Mouse (Mus musculus): ENCODE measurements around the gene Hunk. TPM values are rescaled to one million over a fixed set of nuclear protein-coding genes. Genes with fewer than 3 reads are reported as not detected.
A peak's percentile ranks its signal among the peaks of the same experiment; 100 is the strongest.

Gene Hunk
- polyA plus RNA-seq, 1 experiment from 2014 or later = 16.6 TPM

DNA sequence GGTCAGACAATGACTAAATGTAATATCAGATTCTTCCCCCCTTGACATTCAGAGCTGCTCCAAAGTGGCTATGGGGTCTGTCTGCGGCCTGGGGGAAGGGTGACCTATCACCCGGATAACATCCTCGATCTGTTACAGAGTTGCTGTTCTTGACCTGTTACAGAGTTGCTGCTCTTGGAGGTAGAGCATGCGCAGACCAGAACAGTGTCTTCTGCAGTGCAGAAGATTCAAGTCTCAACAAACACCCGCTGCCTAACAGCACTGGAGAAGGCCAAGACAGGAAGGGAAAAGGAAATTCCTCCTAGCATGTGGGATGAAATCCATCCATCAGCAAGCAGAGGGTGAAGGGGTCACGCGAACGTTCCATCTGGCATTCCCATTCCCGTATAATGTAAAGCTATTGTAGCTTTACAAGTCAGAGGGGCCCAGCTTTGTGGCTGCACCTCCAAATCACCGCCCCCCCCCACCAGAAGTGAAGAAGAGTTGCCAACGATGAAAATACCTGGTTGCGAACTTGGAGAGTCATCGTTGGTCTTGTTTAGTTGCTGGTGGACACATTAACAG, 133.0 kb downstream of the Hunk start:
- Histone ChIP-seq H3K27ac (ENCODE audit: low read depth, low read length) (no peak overlapping the region), H3K4me2 (replicated peaks; ENCODE audit: low read depth, low read length) (no peak overlapping the region)

GRCm38 (mm10) chr16:90521191-90521950, 135.6 kb downstream of the Hunk start:
- no peak overlapping the region for H3K4me2 ChIP-seq (replicated peaks; ENCODE audit: low read depth, low read length)
- no peak overlapping the region for H3K4me3 ChIP-seq (ENCODE audit: low read length)
- H3K9ac ChIP-seq (ENCODE audit: low read depth, low read length) = no peak overlapping the region
- H3K27me3 ChIP-seq (ENCODE audit: control insufficient read depth, insufficient read depth, low read length) = no peaks in the 10 kb centered on the region
- no peak for ATAC-seq (ENCODE audit: low FRiP score, low TSS enrichment)
- H3K4me1 ChIP-seq (ENCODE audit: control insufficient read depth, insufficient read depth, low read length) = peaks cover 22% of the 10 kb centered on the region
- no peaks in the 10 kb centered on the region for H3K9me3 ChIP-seq (ENCODE audit: control insufficient read depth, low read length)
- no peak overlapping the region for H3K27ac ChIP-seq (ENCODE audit: low read depth, low read length)
- H3K36me3 ChIP-seq (ENCODE audit: control insufficient read depth, insufficient read depth, low read length) = no peaks in the 10 kb centered on the region
- 29% methylated on average over 10 of the region's 10 CpGs for WGBS

More for the DNA sequence above, 133.0 kb downstream of the Hunk start:
- WGBS = 57% methylated on average over 13 of the region's 13 CpGs
- Histone ChIP-seq H3K9ac (ENCODE audit: low read depth, low read length) (no peak overlapping the region), H3K36me3 (ENCODE audit: control insufficient read depth, insufficient read depth, low read length) (no peaks in the 10 kb centered on the region), H3K9me3 (ENCODE audit: control insufficient read depth, low read length) (no peaks in the 10 kb centered on the region), H3K4me1 (ENCODE audit: control insufficient read depth, insufficient read depth, low read length) (peaks cover 19% of the 10 kb centered on the region), H3K4me3 (ENCODE audit: low read length) (no peak overlapping the region), H3K27me3 (ENCODE audit: control insufficient read depth, insufficient read depth, low read length) (no peaks in the 10 kb centered on the region)
- ATAC-seq (ENCODE audit: low FRiP score, low TSS enrichment) = no peak

- Histone ChIP-seq H3K4me3 (ENCODE audit: low read length) (no peak overlapping the region), H3K27ac (ENCODE audit: low read depth, low read length) (no peak overlapping the region), H3K4me1 (ENCODE audit: control insufficient read depth, insufficient read depth, low read length) (peaks cover 22% of the 10 kb centered on the region), H3K27me3 (ENCODE audit: control insufficient read depth, insufficient read depth, low read length) (no peaks in the 10 kb centered on the region), H3K36me3 (ENCODE audit: control insufficient read depth, insufficient read depth, low read length) (no peaks in the 10 kb centered on the region), H3K9me3 (ENCODE audit: control insufficient read depth, low read length) (no peaks in the 10 kb centered on the region), H3K4me2 (replicated peaks; ENCODE audit: low read depth, low read length) (no peak overlapping the region), H3K9ac (ENCODE audit: low read depth, low read length) (no peak overlapping the region)
- no peak for ATAC-seq (ENCODE audit: low FRiP score, low TSS enrichment)
- 47% methylated on average over 3 of the region's 3 CpGs for WGBS
Observed at GRCm38 (mm10) chr16:90521951-90522255, 136.1 kb downstream of the Hunk start.

- Histone ChIP-seq H3K27me3 (ENCODE audit: control insufficient read depth, insufficient read depth, low read length) (no peaks in the 10 kb centered on the region), H3K27ac (ENCODE audit: low read depth, low read length) (no peak overlapping the region), H3K4me3 (ENCODE audit: low read length) (no peak overlapping the region), H3K4me1 (ENCODE audit: control insufficient read depth, insufficient read depth, low read length) (peaks cover 22% of the 10 kb centered on the region), H3K4me2 (replicated peaks; ENCODE audit: low read depth, low read length) (no peak overlapping the region), H3K9ac (ENCODE audit: low read depth, low read length) (no peak overlapping the region), H3K9me3 (ENCODE audit: control insufficient read depth, low read length) (no peaks in the 10 kb centered on the region), H3K36me3 (ENCODE audit: control insufficient read depth, insufficient read depth, low read length) (no peaks in the 10 kb centered on the region)
- 39% methylated on average over 1 of the region's 1 CpGs for WGBS
- ATAC-seq (ENCODE audit: low FRiP score, low TSS enrichment) = no peak
Observed at GRCm38 (mm10) chr16:90522575-90522974, 136.8 kb downstream of the Hunk start.

DNA sequence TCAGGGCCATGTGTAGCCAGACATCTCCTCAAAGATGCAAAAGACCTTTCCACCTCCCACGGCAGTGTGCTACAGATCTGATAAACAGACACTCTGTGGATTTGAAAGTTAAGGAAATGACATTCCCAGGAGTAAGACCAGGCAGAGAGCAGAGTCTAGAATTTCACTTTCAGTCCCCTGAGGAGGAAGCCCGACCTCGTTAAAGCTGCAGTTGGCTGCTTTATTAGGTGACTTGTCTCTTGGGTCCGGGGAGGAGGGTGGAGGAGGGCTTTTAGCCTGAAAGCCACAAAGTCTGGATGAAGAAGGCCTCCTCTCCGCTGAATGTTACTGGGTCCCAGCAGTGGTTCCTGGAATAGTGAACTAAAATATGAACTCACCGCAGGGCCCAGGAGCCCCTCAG, 137.6 kb downstream of the Hunk start:
- ATAC-seq (ENCODE audit: low FRiP score, low TSS enrichment) = peak; percentile 57; the same call in 1 of the 2 replicates
- 20% methylated on average over 6 of the region's 6 CpGs for WGBS
- no peaks in the 10 kb centered on the region for H3K9me3 ChIP-seq (ENCODE audit: control insufficient read depth, low read length)
- H3K4me2 ChIP-seq (replicated peaks; ENCODE audit: low read depth, low read length) = no peak overlapping the region
- no peaks in the 10 kb centered on the region for H3K36me3 ChIP-seq (ENCODE audit: control insufficient read depth, insufficient read depth, low read length)
- H3K9ac ChIP-seq (ENCODE audit: low read depth, low read length) = no peak overlapping the region
- H3K4me3 ChIP-seq (ENCODE audit: low read length) = no peak overlapping the region
- peaks cover 19% of the 10 kb centered on the region for H3K4me1 ChIP-seq (ENCODE audit: control insufficient read depth, insufficient read depth, low read length)
- H3K27ac ChIP-seq (ENCODE audit: low read depth, low read length) = 0 out of 2 replicates have a peak overlapping the region, but pooled peaks have one; percentile 42
- no peaks in the 10 kb centered on the region for H3K27me3 ChIP-seq (ENCODE audit: control insufficient read depth, insufficient read depth, low read length)

GRCm38 (mm10) chr16:90523894-90524293, 138.1 kb downstream of the Hunk start:
- H3K9me3 ChIP-seq (ENCODE audit: control insufficient read depth, low read length) = no peaks in the 10 kb centered on the region
- 92% methylated on average over 18 of the region's 18 CpGs for WGBS
- H3K27me3 ChIP-seq (ENCODE audit: control insufficient read depth, insufficient read depth, low read length) = no peaks in the 10 kb centered on the region
- H3K36me3 ChIP-seq (ENCODE audit: control insufficient read depth, insufficient read depth, low read length) = no peaks in the 10 kb centered on the region
- H3K4me3 ChIP-seq (ENCODE audit: low read length) = no peak overlapping the region
- H3K4me1 ChIP-seq (ENCODE audit: control insufficient read depth, insufficient read depth, low read length) = peaks cover 15% of the 10 kb centered on the region
- ATAC-seq (ENCODE audit: low FRiP score, low TSS enrichment) = no peak
- H3K4me2 ChIP-seq (replicated peaks; ENCODE audit: low read depth, low read length) = no peak overlapping the region
- no peak overlapping the region for H3K9ac ChIP-seq (ENCODE audit: low read depth, low read length)
- 0 out of 2 replicates have a peak overlapping the region, but pooled peaks have one; percentile 42 for H3K27ac ChIP-seq (ENCODE audit: low read depth, low read length)

DNA sequence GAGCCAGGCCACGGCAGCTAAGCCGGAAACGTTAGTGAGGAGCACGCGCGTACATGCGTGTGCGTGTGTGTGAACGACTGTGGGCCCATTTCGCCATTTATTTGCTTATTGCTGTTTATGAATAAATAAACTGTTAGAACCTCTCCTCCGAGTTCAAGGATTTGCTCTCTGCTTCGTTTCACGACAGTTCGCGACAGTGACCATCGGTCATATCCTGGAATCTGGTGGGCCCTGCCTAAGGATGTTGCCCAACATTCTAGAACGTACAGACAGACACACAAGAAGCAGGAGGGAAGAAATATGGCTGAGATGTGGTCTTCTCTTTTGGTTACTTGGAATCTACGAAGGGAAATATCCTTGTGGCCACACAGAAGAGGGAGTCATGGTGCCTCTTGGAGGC, 138.6 kb downstream of the Hunk start:
- H3K4me3 ChIP-seq (ENCODE audit: low read length) = no peak overlapping the region
- H3K9ac ChIP-seq (ENCODE audit: low read depth, low read length) = no peak overlapping the region
- WGBS = 96% methylated on average over 18 of the region's 18 CpGs
- no peaks in the 10 kb centered on the region for H3K36me3 ChIP-seq (ENCODE audit: control insufficient read depth, insufficient read depth, low read length)
- no peak overlapping the region for H3K4me2 ChIP-seq (replicated peaks; ENCODE audit: low read depth, low read length)
- no peak for ATAC-seq (ENCODE audit: low FRiP score, low TSS enrichment)
- peaks cover 15% of the 10 kb centered on the region for H3K4me1 ChIP-seq (ENCODE audit: control insufficient read depth, insufficient read depth, low read length)
- no peaks in the 10 kb centered on the region for H3K27me3 ChIP-seq (ENCODE audit: control insufficient read depth, insufficient read depth, low read length)
- no peak overlapping the region for H3K27ac ChIP-seq (ENCODE audit: low read depth, low read length)
- no peaks in the 10 kb centered on the region for H3K9me3 ChIP-seq (ENCODE audit: control insufficient read depth, low read length)

DNA sequence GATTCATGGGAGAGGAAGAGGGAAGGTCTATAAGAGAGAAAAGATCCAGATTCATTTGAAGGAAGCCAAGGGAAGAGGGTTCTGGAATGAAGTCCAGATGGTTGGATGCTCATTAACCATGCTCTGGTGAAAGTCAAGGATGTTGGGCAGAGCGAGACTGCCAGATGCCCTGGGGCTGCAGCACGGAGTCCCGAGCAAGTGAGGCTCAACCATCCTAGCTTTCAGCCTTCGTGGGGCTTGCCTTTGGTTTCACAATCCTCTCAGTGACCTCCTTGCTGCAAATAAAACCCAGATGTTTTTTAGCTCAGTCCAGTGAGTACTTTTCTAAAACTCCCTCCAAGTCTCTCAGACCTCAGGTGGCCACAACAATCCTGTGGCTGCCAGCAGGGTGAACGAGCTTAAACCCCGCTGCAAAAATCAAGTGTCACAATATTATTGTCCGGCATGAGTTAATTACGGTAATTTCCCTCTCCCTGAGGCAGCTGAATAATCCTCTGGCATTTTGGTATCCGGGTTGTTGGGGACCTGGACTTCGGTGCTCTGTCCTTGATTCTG, 147.4 kb downstream of the Hunk start:
- Histone ChIP-seq H3K27me3 (ENCODE audit: control insufficient read depth, insufficient read depth, low read length) (no peaks in the 10 kb centered on the region), H3K4me1 (ENCODE audit: control insufficient read depth, insufficient read depth, low read length) (no peaks in the 10 kb centered on the region), H3K9me3 (ENCODE audit: control insufficient read depth, low read length) (no peaks in the 10 kb centered on the region), H3K4me3 (ENCODE audit: low read length) (no peak overlapping the region), H3K4me2 (replicated peaks; ENCODE audit: low read depth, low read length) (no peak overlapping the region), H3K27ac (ENCODE audit: low read depth, low read length) (no peak overlapping the region), H3K9ac (ENCODE audit: low read depth, low read length) (no peak overlapping the region), H3K36me3 (ENCODE audit: control insufficient read depth, insufficient read depth, low read length) (no peaks in the 10 kb centered on the region)
- WGBS = 39% methylated on average over 10 of the region's 10 CpGs
- ATAC-seq (ENCODE audit: low FRiP score, low TSS enrichment) = no peak

DNA sequence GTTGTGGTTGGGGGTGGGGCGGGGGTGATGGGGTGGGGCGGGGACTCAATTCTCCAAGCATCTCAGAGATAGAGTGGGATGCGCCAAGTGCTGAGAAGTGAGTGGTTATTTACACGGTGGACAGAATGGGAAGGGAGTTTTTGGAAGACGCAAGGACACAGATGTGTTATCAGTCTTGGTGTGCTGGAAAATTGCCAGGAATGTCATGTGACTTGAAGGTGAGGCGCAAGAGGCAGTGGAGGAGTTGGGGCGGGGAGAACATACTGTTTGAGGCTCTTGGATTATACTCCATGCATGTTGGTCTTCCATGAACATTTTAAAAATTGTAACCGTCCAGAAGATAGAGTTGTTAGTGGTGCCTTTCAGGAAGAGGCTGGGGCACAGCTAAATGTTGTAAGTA, 148.8 kb downstream of the Hunk start:
- no peak for ATAC-seq (ENCODE audit: low FRiP score, low TSS enrichment)
- Histone ChIP-seq H3K36me3 (ENCODE audit: control insufficient read depth, insufficient read depth, low read length) (no peaks in the 10 kb centered on the region), H3K9ac (ENCODE audit: low read depth, low read length) (no peak overlapping the region), H3K4me3 (ENCODE audit: low read length) (no peak overlapping the region), H3K27me3 (ENCODE audit: control insufficient read depth, insufficient read depth, low read length) (no peaks in the 10 kb centered on the region), H3K4me1 (ENCODE audit: control insufficient read depth, insufficient read depth, low read length) (no peaks in the 10 kb centered on the region), H3K27ac (ENCODE audit: low read depth, low read length) (no peak overlapping the region), H3K9me3 (ENCODE audit: control insufficient read depth, low read length) (no peaks in the 10 kb centered on the region), H3K4me2 (replicated peaks; ENCODE audit: low read depth, low read length) (no peak overlapping the region)
- 80% methylated on average over 8 of the region's 8 CpGs for WGBS

Measured in kidney, embryonic 14.5 days (tissue).